Mouse (Mus musculus): ENCODE measurements around the gene Tfdp1.
A peak's percentile ranks its signal among the peaks of the same experiment; 100 is the strongest.

Gene Tfdp1

GRCm38 (mm10) chr8:13353155-13353833, 14.7 kb downstream of the Tfdp1 start:
- DNase-seq = no peak

GRCm38 (mm10) chr8:13353883-13354282, 15.3 kb downstream of the Tfdp1 start:
- no peak for DNase-seq

DNA sequence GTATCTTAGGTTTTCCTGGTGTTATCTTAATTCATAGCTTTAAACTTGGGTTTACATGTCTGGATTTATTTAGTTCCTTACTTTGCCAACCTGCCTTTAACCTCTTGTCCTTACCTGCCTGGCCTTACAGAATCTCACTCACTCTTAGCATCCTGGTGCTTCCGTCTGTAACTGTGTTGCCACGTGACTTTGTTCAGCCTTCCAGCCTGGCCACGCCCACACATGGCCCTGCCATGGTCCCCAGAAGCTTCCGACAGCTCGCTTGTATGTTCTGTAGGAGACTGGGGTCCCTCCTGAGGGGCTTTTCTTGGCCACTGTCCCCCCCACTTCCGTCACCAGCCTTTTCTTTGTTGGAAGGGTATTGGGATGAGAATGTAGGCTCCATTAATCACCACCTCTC, 17.7 kb downstream of the Tfdp1 start:
- no peak for DNase-seq

- DNase-seq = no peak
Observed at GRCm38 (mm10) chr8:13356681-13357080, 18.1 kb downstream of the Tfdp1 start.

GRCm38 (mm10) chr8:13360213-13360612, 21.7 kb downstream of the Tfdp1 start:
- DNase-seq = no peak

DNA sequence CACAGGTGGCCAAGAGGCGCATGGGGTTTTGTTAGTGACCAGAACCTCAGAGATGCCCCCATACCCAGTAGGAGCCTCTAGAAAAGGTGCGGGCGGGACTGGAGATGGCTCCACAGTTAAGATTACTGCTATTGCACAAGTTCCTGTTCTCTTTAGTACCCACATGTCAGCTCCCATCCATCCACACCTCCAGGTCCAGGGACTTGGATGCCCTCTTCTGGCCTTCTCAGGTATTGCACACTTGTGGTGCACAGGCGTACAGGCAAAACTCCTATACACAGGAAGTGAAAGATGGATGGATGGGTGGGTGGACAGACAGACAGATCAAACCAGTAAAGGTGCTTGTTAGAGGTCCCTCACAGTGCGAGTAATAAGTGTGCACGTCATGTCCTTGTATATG, 23.3 kb downstream of the Tfdp1 start:
- DNase-seq = peak in 1 of 2 experiments; percentile 16

DNA sequence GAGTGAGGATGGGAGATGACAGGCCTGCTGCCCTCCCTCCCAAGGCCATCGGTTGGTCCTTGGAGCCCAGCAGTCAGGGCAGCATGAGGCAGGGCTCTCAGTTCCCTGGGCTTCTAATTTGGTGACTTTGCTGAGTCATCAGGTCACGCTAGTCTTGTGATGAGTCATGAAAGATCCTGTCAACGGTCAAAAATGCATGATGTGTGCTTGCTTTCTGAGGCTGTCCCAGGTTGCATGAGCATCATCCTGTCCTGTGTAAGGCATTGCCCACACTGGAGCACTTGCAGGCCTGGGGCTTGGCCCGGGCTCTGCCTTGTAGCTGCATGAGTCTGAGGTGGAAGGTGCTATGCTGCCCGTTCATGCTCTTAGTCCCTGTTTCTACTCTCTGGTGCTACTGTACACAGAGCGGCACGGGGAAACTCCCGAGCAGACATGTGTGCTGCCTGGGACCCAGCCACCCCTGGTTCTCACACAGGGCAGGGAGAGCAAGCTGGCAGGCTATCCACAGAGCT, 34.7 kb downstream of the Tfdp1 start:
- DNase-seq = no peak

GRCm38 (mm10) chr8:13381630-13382029, 43.1 kb downstream of the Tfdp1 start:
- DNase-seq = no peak

GRCm38 (mm10) chr8:13382536-13382935, 44.0 kb downstream of the Tfdp1 start:
- DNase-seq = no peak

- DNase-seq = no peak
Observed at GRCm38 (mm10) chr8:13382999-13383398, 44.4 kb downstream of the Tfdp1 start.

- DNase-seq = no peak
Observed at GRCm38 (mm10) chr8:13386366-13386765, 47.8 kb downstream of the Tfdp1 start.

GRCm38 (mm10) chr8:13387728-13388127, 49.2 kb downstream of the Tfdp1 start:
- DNase-seq = no peak

DNA sequence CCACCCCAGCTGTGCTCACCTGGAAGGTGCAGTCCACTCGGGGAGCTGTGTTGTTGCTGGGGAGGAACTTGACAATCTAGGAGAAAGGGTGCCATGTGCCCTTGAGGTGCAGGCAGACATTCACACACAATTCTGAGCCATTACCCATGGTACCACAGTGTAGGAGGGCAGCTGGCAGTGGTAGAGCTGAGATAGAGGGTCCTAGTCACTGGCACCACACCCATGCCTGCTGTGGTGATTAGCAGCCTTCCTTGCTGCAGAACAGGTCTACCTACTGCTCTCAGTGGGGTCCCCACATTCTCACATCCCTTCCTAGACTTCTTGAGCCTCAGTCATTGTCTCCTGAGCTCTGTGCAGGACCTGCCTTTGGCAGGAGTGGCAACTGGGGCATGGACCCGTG, 50.2 kb downstream of the Tfdp1 start:
- no peak for DNase-seq

DNA sequence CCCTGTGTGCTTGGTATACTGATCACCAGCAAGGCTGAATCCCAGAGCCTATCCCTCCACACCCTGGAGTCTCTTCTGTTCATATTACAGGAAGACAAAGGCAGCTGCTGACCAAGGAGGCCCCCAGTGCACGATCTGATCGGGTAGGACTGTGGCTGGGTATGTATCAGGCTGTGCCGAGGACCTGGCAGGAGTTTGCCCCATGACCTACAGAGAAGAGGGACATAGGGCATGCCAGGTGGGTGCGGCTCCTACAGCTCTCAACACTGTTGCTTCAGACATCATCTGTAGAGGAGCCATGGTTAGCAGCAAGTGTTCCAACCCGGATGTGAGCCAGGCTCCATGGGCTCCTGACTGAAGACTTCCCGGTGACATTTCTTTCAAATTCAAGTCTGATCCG, 55.3 kb downstream of the Tfdp1 start:
- DNase-seq = no peak

GRCm38 (mm10) chr8:13396725-13397124, 58.2 kb downstream of the Tfdp1 start, which contains the start of gene Atp4b:
Gene Atp4b (minus strand): TSS chr8:13396825.
- no peak for DNase-seq

- DNase-seq = no peak
Observed at GRCm38 (mm10) chr8:13403517-13403916, 65.0 kb downstream of the Tfdp1 start.

- no peak for DNase-seq
Observed at GRCm38 (mm10) chr8:13404666-13405131, 66.1 kb downstream of the Tfdp1 start, which contains the start of gene Grk1. Gene Grk1 (plus strand): TSS chr8:13405081.

- DNase-seq = no peak
Observed at GRCm38 (mm10) chr8:13406011-13406410, 67.5 kb downstream of the Tfdp1 start.

- DNase-seq = peak; percentile 48 to 72
Observed at GRCm38 (mm10) chr8:13411597-13411996, 73.0 kb downstream of the Tfdp1 start.

DNA sequence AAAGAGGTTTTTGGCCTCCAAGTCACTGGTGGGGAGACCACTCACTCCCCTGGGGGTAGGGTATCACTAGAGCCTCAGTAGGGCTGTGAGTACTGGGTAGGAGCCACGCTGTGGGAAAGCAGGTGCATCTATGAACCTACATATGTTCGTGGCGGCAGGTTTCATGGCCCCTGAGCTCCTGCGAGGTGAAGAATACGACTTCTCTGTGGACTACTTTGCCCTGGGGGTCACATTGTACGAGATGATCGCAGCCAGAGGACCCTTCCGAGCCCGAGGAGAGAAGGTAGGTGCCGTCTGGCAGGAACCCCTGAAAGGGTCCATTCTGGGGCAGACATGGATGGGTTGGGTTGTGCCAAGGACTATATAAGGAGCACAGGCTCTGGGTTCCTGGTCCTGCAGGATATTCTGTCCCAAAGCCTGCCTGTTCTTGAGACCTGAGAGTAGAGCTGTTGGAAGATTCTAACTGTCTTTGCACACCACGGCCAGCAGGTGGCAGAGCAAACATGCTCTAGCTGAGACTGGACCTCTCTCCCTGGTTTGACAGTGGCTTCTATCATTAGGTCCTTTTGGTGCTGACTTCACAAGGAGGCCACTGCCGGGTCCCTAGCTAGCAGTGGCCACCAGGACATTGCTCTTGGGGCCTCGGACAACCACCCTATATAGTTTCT, 74.5 kb downstream of the Tfdp1 start:
- DNase-seq = peak; percentile 45 to 63

GRCm38 (mm10) chr8:13413823-13414390, 75.4 kb downstream of the Tfdp1 start:
- peak in 1 of 2 experiments; percentile 10 for DNase-seq

DNA sequence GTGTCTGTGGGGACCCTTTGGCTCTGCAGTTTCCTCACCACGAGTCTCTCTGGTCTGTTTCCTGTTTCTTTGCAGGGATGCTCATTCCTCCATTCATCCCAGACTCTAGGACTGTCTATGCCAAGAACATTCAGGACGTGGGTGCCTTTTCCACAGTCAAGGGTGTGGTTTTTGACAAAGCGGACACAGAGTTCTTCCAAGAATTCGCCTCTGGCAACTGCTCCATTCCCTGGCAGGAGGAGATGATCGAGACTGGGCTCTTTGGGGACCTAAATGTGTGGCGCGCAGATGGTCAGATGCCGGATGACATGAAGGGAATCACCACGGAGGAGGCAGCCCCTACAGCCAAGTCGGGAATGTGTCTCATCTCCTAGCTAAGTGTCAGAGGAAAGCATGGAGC, 77.3 kb downstream of the Tfdp1 start:
- DNase-seq = no peak

DNA sequence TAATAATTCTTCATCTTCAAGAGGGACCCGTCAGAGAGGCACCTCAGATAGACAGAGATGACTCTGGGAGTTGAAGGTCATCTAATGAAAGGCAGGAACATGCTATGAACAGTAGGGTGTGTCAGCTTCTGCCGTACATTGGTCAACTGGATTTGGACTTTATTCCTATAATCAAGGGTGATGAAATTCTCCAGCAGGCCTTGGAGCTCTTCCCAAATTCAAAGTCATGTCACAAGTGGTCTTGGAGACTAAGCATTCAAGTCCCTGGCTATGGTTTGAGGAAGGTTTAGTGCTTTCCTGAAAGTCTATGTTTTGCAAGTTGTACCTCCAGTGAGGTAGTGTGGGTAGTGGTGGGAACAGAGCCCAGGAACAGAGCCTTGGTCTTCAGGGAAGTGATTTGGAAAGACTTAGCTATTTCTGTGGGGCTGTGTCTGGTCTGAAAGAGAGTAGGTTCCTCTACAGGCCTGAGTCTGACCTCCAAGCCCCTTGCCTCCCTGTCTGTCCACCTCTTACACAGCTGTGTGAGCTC, 80.6 kb downstream of the Tfdp1 start:
- no peak for DNase-seq

- DNase-seq = peak in 1 of 2 experiments; percentile 7
Observed at GRCm38 (mm10) chr8:13420970-13421369, 82.4 kb downstream of the Tfdp1 start.
